Mouse (Mus musculus) E14TG2a.4 (cell line): ENCODE measurements at regions not wholly inside any gene's neighbourhood (a gene's known extent, or its start where the extent isn't known, plus 50 kb on each side); places are given as distances from the start of the nearest gene placed in this dataset.

Source experiments
- CTCF ChIP-seq: conservative IDR thresholded peaks from 2 replicates; pipeline ENCODE4 v1.5.1; 2014; ENCODE audit warnings: low read length
- NANOG ChIP-seq: IDR thresholded peaks from 2 replicates; pipeline ENCODE4 v1.6.1; 2014; ENCODE audit warnings: borderline replicate concordance, low read length, mixed read lengths
- POU5F1 ChIP-seq: IDR thresholded peaks from 2 replicates; pipeline ENCODE4 v1.6.1; 2014; ENCODE audit warnings: low read length, borderline replicate concordance

DNA sequence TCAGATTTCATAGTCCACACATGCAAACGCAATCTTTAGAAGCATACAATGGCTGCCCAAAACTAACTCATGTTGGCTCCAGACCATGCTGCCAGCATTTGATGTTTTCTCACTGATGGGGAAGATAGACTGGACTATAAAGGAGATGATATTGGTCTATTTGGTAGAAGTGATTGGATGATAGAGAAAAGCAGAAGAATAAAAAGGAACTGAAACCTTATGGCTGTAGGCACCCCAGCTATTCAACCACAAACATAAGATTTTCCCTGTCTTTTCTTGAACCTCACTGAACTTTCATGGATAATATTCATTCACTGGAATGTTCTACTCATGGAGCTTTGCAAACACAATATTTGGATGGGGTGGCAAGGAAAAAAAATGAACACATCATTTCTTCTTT lies 65.7 kb upstream of the Irak1bp1 start:
- TF ChIP-seq CTCF: no peak
- no peak for TF ChIP-seq POU5F1
- no peak for TF ChIP-seq NANOG
